Mouse (Mus musculus) kidney, postnatal 25 days (tissue): ENCODE data around the gene Spats1.
A peak's percentile ranks its signal among the peaks of the same experiment; 100 is the strongest.
"Not testable (repeated sequence)": the region's sequence is repeated elsewhere in the genome, so short reads cannot be mapped to it uniquely, and the experiment has no call there.

ENCODE experiments used
- DNase-seq, 2 experiments: peaks; one replicate each; pipeline ENCODE4 v3.0.0; 2021; ENCODE audit warnings: mixed read lengths in 2 of 2

Spats1 gene

DNA sequence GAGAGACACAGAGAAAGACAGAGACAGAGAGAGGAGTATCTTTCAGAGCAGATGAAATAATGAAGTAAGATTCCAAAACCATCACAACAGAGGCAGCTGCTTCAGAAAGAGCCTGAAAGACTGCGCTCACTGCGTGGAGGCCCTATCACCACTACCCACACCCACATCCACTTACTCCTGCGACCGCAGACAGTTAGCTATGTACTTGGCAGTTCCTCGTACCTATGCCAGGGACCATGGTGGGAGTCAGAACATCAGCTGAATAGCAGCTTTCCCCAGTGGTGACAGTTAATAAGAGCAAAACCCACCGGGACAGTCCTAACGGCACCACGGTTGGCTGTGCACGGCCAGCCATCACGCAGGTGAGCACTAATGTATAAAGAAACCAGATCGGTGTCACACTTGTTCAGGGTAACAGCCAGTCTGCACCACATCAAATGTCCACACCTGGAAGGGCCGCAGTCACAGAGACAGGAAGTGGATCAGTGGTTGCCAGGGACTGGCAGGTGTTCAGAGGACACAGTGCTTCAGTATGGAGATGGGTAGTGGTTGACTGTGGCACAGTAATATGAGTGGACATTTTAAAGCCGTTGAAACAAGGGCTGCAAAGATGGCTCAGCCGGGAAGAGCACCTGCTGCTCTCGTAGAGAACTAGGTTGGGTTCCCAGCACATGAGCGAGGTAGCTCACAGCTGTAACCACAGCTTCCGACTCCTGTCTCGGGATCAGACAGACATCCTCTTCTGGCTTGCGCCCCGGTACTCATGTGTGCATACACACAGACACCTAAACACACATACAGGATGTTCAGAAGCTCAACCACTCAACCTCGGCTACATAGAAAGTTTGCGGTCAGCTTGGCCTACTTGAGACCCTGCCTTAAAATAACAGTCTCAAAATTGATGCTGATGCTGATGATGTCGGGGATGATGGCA lies 13.4 kb upstream of the Spats1 start:
- DNase-seq: no peak

DNA sequence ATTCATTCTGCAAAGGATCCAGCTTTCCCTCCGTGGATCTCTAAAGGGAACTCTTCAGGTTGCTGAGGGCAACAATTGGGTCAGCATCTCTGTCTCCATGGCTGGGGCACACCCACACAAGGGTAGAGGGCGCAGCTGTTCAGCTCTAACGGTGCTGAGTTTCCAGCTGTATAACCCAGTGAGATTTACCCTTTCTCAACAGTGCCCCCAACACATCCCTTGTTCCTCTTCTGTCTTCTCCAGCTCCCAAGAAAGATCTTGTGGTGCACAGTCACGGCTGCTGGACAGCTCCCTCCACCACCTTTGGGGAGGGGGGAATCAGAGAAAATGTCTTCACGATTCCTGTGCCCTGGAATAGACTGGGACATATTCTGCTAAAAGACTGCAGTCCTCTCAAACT lies 12.0 kb upstream of the Spats1 start:
- no peak for DNase-seq

DNA sequence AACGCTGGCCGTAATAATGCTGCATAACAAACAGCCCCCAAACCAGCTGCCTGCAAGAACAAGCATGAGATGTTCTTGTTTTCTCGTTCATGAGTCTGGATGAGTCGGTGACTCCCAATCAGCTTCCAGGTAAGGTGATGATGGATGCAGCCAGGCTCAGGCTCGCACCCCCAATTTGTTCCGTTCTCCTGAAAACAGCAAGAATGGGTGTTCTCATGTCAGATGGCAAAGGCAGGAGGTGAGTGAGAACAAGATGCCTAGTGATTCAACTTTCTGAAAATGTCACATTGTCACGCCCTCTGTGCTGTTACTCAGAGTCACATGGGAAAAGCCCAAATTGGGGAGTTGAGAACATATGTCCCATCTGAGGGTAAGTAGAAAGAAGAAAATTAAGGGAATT lies 10.4 kb upstream of the Spats1 start:
- DNase-seq: no peak

DNA sequence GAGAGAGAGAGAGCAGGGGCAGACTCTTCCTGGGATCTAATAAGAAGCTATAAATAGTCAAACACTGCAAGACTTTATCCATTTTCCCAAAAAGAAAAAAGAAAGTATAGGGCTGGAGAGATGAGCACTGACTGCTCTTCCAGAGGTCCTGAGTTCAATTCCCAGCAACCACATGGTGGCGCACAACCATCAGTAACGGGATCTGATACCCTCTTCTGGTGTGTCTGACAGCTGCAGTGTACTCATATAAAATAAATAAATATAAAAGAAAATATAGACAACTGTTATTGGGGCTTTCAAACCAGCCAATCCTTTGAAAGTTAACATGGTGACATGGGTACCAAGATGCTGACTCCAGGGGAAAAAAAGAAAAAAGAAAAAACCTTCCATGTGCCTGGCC lies 5.2 kb upstream of the Spats1 start:
- DNase-seq: peak in 1 of 2 experiments; percentile 25

DNA sequence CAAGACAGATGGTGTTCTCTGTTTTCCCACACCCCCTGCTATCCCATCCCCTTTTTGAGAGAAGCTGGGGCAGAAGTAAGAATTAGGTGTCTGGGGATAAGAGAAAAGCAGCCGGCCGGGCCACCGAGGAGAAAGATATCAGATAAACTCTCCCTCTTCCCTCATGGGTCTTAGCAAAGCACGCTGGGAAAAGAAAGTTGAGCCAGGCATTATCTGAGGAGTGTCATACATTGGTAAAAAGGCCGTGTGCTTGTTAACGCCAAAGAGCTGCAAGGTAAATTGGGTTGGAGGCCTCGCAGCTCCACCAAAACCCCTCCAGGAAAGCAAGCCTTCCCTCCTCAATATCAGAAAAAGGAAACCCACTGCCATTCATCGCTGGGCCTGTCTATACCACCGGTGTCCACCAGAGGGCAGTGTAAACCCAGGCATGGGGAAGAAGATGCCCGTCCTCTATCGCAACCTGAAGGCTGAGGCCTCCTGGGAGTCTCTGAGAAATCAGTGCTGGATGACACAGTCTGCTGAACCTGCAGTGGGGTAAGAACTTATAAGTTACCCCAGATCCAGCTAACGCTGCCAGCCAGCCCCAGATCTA lies 3.1 kb upstream of the Spats1 start:
- peak; percentile 72 to 82 for DNase-seq

DNA sequence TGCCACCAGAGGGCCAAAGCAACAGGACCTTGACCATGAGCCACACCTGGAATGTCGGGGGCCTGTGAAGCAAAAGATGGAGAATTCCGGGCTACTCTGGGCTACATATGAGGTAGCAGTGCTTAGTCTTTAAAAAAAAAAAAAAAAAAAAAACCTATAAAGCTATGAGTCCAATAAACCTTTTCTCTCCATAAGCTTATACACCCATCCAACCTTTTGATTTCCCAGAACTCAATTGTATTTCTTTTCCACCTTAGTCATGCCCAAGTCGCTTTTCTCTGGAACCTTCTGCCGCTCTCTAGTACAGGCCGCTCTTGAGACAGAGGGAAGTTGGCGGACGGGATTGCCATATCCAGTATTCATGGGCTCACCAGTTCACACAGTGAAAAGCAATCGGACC lies 1.1 kb downstream of the Spats1 start:
- no peak for DNase-seq

DNA sequence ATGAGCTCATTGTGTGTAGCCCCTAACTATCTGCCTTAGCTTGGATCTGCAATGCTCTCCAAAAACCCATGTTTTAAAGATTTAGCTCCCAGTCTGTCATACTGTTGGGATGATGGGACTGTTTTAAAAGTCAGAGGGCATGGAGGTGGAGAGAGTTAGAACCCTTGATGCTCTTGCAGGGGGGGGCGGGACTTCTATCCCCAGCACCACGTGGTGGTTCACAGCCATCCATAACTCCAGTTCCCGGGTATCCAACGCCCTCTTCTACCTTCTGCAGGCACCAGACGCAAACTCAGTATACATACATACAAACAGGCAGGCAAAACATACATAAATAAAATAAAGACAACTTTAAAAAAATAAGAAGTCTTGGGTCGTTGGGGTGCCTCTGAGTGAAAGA lies 1.5 kb downstream of the Spats1 start:
- DNase-seq: no peak

DNA sequence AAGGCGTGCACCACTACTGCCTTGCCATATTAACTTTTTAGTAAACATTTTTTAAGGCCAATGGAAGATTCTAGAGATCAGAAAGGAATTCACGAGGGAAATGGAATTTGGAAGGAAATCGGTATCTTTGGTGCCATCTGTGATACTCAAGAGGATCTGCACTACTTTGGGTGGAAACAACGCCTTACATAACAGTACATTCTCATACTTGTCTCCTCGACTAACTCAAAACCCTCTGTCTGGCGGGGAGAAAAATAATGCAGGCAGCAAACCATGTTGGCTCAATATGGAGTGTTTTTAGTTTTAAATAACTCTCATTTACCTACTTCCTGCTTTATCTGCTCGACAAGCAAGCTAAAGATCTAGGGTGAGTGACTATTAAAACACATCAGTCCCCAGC lies 4.5 kb downstream of the Spats1 start:
- no peak for DNase-seq

DNA sequence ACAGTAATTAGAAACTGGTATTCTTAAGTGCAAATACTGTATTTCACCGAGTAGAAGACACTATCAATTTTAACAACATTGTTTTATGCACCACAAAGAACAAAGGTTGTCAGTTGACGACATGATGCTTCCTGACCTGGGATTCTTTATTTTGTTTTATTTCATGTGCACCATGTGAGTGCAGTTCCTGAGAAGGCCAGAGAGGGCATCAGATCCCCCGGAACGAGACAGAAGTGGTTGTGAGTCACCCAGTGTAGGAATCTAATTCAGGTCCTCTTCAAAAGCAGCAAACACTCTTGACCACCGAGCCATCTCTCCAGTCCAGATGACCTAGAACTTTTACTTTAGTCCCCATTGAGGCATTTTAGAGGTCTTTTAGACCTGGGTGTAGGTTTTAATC lies 6.9 kb downstream of the Spats1 start:
- no peak for DNase-seq

DNA sequence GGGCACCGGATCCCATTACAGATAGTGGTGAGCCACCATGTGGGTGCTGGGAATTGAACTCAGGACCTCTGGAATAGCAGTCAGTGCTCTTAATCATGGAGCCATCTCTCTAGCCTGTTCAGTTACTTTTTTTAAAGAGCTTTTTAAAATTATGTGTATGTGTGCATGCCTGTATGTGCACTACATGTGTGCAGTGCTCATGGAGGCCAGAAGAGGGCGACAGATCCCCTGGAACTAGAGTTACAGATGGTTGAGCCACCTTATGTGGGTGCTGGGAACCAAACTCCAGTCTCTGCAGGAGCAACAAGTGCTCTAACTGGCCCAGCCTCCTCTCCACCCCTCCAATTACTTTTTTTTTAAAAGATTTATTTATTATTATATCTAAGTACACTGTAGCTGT lies 8.5 kb downstream of the Spats1 start:
- DNase-seq: no peak

DNA sequence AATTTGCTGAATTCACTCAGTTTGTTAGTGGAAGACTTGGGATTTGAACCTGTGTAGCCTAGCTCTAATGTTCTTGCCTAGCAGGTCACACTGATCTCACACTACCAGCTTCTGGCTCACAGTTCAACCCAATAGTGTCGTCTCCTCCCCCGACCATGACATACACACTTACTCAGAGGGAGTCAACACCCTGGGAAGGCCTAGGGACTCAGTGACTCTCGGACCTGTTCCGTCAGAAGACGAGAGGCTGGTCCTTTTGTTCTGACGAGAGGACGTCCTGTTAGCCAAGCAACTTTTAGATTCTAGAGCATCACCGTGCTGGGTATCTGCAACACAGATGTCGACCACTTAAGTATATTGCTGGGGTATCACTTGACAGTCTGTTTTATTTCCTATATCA lies 11.0 kb downstream of the Spats1 start:
- DNase-seq: no peak

DNA sequence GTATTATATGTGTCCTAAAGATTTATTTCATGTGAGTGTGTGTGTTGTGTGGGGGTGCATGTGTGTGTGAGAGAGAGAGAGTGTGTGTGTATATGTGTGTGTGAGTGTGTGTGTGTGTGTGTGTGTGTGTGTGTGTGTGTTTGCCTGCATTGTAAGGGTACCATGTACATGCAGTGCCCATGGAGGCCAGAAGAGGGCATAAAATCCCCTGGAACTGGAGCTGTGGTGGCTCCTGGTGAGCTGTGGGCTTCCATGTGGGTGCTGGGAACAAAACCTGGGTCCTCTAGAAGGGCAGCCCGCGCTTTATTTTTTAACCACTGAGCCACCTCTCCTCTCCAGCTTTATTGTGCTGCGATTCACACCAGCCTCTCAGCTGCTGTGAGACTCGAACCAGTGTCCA lies 12.7 kb downstream of the Spats1 start:
- no peak for DNase-seq

DNA sequence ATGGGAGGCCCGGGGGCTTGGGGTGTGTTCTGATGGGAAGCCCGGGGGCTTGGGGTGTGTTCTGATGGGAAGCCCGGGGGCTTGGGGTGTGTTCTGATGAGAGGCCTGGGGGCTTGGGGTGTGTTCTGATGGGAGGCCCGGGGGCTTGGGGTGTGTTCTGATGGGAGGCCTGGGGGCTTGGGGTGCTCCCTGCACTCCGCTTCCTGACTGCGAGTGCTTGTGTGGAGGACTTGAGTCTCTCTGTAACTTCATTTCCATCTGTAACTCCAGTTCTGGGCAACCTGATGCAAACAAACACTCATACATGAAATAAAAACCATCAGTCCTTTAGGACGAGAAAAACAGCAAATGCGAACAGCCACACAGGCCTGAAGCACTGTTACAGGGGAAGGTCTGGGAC lies 16.2 kb downstream of the Spats1 start:
- no peak for DNase-seq

DNA sequence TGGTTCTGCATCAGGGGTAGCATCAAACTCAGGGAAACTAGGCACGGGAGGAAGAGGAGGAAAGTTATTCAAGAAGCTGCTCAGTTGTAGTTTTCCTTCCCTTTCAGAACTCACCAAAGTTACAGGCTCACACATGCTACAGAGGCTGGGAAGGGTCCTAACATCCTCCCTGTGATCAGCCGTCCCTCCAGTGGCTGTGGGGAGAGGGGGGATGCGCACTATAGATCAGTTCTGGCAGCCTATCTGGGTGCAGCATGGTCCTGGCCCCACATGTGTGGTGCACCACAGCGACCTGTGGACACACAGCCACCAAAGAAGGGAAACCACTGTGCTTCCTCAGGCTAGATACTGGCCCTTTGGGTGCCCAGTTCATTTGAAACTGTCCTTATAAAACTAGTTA lies 16.7 kb downstream of the Spats1 start:
- no peak for DNase-seq

DNA sequence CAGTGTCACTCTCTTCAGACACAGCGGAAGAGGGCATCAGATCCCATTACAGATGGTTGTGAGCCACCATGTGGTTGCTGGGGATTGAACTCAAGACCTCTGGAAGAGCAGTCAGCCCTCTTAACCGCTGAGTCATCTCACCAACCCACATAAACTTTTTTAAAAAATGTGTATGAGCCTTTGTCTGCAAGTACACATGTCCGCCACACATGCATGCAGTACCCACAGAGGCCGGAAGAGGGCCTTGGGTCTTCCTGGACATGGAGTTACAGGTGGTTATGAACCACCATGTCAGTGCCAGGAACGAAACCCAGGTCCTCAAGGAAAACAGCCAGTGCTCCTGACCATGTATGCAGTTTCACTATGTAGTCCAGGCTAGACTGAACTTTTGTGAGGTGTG lies 17.7 kb downstream of the Spats1 start:
- no peak for DNase-seq

DNA sequence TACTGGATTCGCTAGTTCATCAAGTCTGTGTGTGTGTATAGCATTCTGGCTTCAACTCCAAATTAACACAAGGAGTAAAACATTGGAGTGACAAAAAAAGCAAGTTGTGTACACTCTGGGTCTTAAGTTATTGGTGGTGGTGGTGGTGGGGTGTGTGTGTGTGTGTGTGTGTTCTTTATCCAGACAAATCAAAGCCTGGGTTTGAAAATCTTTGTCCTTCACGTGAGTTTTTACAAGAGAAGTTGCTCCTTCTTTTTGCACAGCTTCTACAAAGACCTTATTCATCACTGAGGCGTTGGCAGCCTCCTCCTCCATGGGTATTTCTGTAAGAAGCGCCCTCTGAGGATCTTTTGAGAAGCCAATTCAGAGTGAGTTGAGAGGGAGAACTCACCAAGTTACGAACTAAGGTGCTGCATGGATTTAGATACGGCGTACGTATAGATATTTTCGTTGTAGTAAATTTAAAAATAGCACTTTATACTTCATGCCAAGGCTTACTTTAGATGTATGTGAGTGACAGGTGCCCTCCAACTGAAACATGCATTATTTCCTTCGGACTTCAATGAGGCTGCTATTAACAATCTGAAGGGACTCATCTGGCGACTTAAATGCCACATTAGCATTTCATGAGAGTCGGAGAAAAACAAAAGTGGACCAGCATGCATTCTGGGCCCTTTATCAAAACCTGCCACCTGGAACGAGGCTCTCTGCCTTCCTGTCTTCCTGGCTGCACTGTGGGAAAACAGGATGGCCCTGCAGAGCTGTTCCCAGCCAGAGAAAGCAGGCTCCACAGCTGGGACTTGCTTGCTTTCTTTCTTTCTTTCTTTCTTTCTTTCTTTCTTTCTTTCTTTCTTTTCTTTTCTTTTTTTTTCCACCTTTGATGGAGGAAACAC lies 18.7 kb downstream of the Spats1 start:
- DNase-seq: no peak

DNA sequence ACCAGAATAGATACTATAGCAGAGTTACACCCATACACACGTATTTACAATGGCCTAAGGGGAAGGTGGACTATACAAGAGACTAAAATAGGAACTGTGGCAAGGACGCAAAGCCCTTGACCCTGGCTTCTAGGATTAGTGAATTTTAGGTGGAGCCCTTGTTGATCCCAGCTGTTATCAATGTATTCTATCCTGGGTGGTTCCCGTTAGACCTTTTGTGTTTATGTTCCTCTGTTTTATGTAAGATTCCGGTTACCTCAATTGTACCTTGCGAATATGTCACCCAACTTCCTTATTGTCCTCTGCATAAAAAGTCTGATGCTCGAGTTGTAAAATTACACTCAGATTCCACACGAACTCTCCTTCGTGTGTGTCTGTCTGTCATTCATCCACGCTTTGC lies 19.4 kb downstream of the Spats1 start:
- not testable (repeated sequence) for DNase-seq

DNA sequence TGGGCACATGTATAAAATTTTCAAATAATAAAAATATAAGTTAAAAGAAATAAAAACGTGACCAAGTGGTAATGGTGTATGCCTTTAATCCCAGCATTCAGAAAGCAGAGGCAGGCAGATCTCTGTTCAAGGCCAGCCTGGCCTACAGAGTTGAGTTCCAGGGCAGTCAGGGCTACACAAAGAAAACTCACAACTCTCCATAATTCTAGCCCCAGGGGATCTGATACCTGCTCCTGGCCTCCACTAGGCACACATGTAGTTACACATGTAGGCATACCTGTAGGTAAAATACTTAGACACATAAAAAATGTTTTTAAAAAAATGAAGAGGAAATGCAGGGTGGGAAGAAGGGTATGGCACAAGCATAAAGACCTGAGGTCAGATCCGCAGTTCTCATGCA lies 20.4 kb downstream of the Spats1 start:
- DNase-seq: no peak

DNA sequence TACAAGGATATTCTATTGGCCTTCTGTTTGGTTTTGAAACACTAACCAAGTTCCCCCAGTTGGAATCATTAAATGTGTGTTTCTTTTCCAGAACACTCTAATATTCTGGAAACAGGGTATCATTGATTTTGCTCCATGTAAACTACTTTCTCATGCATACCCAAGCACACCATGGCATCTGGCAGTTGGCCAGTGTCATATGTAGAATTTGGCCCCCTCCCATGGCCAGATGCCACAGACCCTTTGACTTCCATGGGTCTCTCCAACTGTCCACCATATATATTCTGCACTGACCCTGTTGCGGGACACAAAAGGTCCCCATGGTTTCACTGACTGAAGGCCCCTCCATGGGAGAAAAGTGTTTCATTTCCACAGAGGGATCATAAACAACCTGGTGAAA lies 22.9 kb downstream of the Spats1 start:
- DNase-seq: no peak

DNA sequence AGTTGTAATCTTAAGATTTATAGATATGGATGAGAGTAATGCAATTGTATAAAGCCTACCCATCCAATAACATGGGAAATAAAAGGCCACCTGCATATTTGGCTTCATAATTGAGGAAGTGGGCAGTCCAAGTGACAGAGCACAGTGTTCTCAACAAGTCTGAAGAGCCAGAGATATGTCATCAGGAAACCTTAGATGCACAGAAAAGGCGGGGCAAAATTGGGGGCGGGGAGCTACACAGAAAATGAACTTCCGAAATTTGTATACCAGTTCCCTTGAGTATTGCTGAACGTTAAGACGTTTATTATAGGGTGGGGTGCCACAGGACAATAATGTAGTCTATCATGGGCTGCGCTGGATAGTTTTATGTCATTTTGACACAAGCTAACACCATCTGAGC lies 25.1 kb downstream of the Spats1 start:
- DNase-seq: no peak

DNA sequence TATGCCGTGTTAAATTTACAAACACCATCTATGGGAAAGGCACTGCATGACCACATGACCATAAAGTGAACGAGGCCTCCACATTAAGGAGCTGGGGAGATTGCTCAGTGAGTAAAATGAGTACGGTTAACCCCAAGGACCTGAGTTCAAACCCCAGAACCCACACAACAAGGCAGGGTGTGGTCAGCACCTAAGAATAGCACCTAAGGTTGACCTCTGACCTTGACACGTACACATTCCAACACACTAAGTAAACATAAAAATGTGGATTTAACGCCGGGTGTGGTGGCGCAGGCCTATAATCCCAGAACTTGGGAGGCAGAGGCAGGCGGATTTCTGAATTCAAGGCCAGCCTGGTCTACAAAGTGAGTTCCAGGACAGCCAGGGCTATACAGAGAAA lies 25.6 kb downstream of the Spats1 start:
- no peak for DNase-seq

DNA sequence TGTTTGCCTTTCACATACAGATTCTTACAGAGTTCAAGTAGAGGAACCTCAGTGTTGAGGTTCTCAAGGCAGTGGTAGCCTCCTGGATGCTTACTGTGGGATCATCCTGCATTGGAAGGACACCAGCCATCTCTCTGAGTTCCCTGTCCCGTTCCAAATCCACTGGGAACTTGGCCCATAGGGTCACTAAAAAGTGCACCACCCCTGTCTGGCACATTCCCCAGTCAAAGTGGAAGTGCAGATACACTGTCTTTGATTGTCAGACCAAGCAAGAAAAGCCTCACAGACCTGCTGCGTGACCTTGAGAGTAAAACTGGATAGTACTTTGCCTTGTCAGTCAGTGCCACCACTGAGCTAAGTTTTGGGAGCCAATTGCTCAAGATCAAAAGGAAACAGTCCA lies 28.2 kb downstream of the Spats1 start:
- no peak for DNase-seq

DNA sequence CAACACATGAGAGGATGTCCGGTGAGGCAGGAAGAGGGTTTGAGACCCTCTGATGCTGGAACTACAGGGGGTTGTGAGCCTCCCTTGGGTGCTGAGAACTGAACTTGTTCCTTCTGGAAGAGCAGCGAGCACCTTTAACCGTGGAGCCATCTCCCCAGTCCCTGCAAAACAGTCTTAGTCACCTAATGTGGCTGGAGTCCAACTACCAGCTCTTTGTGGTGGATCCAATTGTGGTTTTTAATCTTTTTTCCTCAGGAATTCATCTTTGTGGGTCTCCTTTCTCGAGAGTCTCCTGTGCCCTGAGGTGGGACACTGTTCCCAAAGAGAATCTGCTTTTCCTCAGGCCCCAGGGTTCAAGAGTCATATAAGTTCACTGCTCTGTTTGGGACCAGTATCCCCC lies 29.3 kb downstream of the Spats1 start:
- no peak for DNase-seq

DNA sequence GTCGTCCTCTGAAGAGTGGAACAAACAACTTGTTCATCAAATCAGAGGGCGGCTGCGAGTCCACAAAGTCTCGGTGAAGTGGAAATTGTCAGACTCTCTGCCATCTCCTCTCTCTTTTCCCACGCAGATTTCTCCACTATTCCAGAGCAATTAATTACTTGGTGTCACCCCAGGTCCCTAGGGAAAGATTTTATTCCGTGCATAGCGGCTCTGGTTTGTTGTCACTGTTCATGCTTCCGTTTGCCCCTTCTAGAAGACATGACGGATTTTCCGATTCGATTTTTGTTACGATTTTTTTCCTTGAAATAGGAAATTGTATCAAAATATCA lies 41.0 kb downstream of the Spats1 start:
- DNase-seq: no peak
